Mouse (Mus musculus) embryo, embryonic 10.5 days (tissue): ENCODE results near the gene Ankrd9.

Source experiments
- DNase-seq: peaks from one replicate; pipeline ENCODE4 v3.0.0-alpha.2; 2015; ENCODE audit warnings: low spot score

Ankrd9 gene

DNA sequence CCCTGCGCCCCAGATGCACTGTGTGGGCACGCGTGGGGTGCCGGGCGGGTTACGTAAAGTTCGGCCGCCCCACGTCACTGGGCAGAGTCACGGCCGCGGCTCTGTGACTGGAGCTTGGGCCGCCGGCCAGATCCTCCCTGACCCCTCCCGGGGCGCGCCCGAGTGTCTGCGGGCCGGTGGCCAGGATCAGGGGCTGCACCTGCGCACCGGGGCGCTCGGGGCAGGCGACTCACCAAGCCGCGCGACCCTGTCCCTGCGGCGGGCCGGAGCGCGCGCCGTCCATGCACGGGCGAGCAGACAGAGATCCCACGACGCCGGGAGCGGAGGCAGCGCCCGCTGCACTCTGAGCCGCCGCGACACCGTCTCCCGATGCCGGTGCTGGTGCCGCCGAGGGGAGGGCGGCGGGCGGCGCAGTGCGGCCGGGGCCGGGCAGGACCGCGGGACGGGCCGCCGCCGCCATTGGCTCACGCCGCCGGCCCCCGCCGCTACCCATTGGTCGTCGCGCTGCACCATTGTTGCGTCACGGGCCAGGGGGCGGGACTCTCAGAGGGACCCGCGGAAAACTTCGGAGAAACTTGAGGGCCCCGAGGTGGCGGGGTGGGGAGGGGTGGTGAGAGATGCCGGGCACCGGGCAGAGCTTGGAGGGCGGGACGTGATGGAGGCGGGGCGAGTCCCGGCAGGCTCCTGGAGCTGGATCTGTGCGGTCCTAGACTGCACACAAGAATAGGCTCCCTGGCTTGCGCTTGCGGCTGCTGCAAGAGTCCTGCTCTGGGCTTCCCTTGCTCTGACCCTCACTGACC lies at the start of gene Ankrd9:
Gene Ankrd9, minus strand, starts transcription at position 434 of the 800 bp plus-strand sequence.
- DNase-seq, result peak; percentile 98

DNA sequence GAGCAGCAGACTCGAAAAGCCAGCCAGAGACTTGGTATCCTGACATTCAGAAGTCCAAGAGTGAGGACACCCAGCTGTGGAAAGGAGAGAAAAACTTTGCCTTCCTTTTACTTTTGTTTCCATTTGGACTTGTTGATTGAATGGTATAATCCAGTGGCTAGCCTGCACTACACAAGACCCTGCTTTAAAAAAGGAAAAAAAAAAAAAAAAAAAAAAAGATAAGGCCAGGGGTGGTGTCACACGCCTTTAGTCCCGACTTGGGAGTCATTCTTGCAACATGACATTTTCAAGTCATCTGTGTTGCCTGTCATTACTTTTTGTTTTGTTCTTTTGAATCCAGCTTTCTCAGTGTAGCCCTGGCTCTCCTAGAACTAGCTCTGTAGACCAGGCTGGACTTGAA lies 42.7 kb upstream of the Ankrd9 start:
- no peak for DNase-seq

DNA sequence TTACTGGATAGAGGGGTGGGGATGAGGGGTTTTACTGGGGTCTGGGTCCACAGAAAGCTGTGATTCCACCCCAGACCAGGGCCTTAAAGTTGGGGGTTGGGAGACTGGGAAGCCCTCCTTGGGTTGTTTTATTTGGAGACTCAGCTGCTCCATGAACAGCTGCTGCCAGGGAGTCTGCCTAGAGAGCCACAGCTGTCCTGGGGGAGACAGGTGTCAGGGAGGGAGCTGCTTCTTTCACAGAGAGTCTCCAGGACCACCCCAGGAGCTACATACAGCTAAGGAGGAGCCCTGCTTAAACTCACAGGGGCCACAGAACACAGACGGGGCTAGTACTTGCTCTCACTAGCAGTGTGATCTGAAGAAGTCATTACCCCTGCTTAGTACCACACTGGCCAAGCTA lies 42.3 kb upstream of the Ankrd9 start:
- no peak for DNase-seq

- DNase-seq, result no peak
Observed at GRCm38 (mm10) chr12:111019086-111019485, 40.2 kb upstream of the Ankrd9 start.

GRCm38 (mm10) chr12:111018068-111018467 lies 39.2 kb upstream of the Ankrd9 start:
- DNase-seq, result no peak

GRCm38 (mm10) chr12:111016807-111017206 lies 38.0 kb upstream of the Ankrd9 start:
- DNase-seq, result no peak

DNA sequence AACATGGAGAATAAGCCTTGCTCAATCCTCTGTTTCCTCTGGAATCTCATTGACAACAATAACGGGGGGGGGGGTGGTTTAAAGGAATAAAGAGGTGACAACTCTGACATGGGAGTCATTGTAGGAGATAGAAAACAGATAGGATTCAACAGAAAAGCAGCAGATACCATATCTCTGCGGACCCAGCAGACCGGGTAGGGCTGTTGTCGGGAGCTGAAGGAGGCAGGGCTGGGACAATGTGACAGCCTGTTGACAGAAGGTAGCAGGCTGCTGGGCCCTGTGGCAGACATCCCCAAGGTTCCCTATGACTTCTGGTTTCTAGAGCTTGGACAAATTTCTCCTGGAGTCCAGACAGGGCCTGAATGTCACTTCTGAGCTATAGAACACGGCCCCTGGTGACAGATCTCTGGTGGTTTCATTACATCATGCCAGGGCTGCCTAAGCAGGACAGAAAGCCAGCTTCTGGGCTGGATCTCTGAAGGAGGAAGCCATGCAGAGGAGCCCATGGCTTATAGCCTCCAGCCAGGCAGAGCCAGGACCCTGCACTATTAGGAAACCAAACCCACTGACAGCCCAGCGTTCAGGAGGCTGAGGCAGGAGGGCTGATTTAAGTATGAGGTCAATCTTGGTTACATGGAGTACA lies 30.9 kb upstream of the Ankrd9 start:
- DNase-seq, result no peak

DNA sequence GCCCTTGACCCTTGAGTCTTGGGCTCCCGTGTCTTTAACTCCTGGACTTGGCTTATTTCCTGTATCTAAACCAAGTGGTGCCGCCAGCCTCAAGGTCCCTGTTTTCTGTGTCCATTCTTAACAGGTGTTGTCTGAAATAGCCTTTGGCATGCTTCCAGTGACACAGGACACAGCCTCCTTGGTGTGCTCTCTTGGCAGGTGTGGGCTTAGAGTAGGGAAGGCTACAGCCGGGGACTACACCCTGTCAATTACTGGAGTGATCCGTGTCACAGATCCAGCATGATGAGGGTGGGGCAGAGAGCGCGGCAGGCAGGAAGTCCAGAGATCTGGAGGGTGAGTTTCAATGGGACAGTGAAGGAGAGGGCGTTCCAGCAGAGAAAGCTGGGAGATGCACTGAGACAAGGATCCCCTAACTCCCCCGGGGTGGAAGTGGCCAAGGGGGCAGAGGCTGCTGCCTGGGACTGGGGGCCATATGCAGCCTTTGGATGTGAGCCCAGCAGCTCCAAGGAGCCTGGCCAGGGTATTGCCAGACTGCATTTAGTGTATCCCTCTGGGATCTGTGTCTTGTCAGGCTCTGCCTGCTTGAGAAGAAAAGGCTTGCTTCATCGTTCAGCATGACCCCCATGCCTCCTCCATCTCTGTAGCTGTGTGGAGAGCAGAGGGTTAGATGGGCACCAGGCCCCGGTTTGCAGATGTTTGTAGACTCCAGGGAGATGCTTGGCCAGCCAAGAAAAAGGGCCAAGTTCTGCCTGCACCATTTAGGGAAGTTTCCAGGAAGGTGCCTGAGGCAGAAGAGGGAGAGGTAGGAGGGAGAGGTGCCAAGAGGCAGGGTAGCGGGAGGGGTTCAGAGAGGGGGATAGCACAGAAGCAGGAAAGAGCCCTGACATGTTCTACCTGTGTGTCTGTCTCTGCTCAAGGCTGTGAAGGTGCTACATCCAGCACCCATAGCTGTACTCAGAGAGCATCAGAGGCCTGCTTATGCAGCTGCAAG lies 30.0 kb upstream of the Ankrd9 start:
- DNase-seq, result no peak

GRCm38 (mm10) chr12:111007134-111008103 lies 28.6 kb upstream of the Ankrd9 start:
- peak; percentile 45 for DNase-seq

- no peak for DNase-seq
Observed at GRCm38 (mm10) chr12:111006339-111006738, 27.5 kb upstream of the Ankrd9 start.

GRCm38 (mm10) chr12:111005803-111006202 lies 27.0 kb upstream of the Ankrd9 start:
- no peak for DNase-seq

GRCm38 (mm10) chr12:111004142-111004541 lies 25.3 kb upstream of the Ankrd9 start:
- DNase-seq, result no peak

DNA sequence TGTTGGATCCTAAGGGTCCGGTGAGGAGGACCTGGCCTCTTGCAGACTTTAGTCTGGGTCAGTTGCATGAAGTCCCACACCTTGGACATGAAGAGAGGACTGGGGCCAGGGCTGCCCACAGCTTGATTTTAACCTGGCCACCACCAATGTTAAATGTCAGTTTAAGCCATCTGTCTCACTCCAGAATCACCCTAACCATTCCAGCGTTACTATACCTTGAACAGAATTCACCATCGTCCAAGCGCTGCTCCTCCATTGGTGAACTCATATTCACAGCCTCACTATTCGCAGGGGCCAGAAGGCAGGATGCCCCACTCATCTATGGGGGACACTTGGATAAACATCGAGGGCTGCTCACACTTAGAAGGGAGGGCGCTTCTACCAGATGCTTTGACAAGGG lies 22.1 kb upstream of the Ankrd9 start:
- DNase-seq, result no peak

DNA sequence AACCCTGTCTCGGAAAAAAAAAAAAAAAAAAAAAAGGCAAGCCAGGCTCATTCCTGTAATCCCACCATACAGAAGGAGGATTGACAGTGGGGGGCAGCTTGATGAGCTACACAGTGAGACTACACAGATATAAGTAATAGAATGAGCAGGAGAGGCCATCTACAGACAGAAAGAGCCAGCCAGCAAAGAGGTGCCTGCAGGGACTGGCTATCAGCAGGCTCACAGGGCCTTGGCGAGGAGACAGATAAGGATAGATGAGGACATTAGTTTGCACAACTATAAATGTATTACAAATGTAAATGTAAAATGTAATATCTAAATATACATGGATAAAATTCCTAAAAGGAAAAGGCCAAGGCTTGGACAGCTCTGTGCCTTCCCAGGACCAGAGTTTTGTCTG lies 21.0 kb upstream of the Ankrd9 start:
- no peak for DNase-seq

DNA sequence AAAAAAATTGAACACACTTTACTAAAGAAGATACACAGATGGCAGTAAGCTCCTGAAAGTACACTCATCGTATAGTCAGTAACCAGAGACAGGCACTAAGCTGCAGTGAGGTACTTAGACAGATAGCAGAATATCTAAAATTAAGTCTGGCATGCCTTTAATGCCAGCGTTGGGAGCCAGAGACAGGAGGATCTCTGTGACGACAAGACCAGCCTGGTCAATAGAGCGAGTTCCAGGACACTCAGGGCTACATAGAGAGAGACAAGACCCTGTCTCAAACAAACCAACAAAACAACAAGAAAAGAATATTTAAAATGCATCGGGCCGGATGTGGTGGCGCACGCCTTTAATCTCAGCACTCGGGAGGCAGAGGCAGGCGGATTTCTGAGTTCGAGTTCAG lies 19.3 kb upstream of the Ankrd9 start:
- no peak for DNase-seq

- no peak for DNase-seq
Observed at GRCm38 (mm10) chr12:110994666-110995065, 15.8 kb upstream of the Ankrd9 start.

DNA sequence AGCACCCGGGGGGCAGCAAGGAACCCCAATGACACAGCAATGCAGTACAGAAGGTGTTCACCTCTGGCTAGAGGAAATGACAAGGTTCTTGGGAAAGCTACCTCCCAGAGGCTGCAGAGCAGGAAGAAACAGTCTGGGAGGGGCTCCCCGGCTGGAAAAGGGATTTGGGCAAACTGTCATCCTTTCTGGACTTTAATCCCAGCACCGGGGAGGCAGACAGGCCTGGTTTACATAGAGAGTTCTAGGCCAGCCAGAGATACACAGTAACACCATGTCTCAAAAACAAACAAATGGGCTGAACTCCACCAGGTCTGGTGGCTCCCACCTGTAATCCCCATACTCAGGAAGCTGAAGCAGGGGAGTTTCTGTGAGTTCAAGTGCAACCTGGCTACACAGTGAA lies 14.4 kb upstream of the Ankrd9 start:
- DNase-seq, result no peak

- no peak for DNase-seq
Observed at GRCm38 (mm10) chr12:110992771-110993170, 13.9 kb upstream of the Ankrd9 start.

- peak; percentile 94 for DNase-seq
Observed at GRCm38 (mm10) chr12:110992128-110992553, 13.3 kb upstream of the Ankrd9 start.

- DNase-seq, result peak; percentile 92
Observed at GRCm38 (mm10) chr12:110991361-110992127, 12.7 kb upstream of the Ankrd9 start.
